Mouse (Mus musculus) cortical plate, adult 2 months (tissue): ENCODE measurements around the gene Ifna6. TPM values are rescaled to one million over a fixed set of nuclear protein-coding genes. Genes with fewer than 3 reads are reported as not detected.
A peak's percentile ranks its signal among the peaks of the same experiment; 100 is the strongest.

Source experiments
- H3K27ac ChIP-seq: fragments of 200-500 bp; 2 replicates; pipeline ENCODE4 v1.5.1; 2012; ENCODE audit warnings: low read length, control low read depth, inconsistent platforms; ENCODE audit not compliant: insufficient read depth
- H3K4me1 ChIP-seq: fragments of 200-500 bp; 2 replicates; pipeline ENCODE4 v1.6.1; 2011; ENCODE audit warnings: low read length; ENCODE audit not compliant: control insufficient read depth, insufficient read depth
- H3K4me3 ChIP-seq: fragments of 200-500 bp; 2 replicates; pipeline ENCODE4 v1.5.1; 2011; ENCODE audit warnings: mild to moderate bottlenecking, low read length, control low read depth; ENCODE audit not compliant: insufficient read depth
- CTCF ChIP-seq: fragments of 200-500 bp; IDR thresholded peaks from 2 replicates; pipeline ENCODE4 v1.5.1; 2011; ENCODE audit warnings: mild to moderate bottlenecking, control low read depth, low read length; ENCODE audit not compliant: insufficient read depth; ENCODE audit errors: extremely low read depth
- POLR2A ChIP-seq: fragments of 200-500 bp; IDR thresholded peaks from 2 replicates; pipeline ENCODE4 v1.6.1; 2011; ENCODE audit warnings: mild to moderate bottlenecking, low read length, control low read depth; ENCODE audit not compliant: insufficient read depth; ENCODE audit errors: extremely low read depth
- polyA plus RNA-seq: library from polyadenylated mRNA; depleted of rRNA; stranded (reverse); fragments of >200 nt; gene quantifications from 2 replicates; pipeline ENCODE4 v1.2.3, GENCODE M21; 2012

Ifna6 gene
- polyA plus RNA-seq, 1 experiment: not detected

DNA sequence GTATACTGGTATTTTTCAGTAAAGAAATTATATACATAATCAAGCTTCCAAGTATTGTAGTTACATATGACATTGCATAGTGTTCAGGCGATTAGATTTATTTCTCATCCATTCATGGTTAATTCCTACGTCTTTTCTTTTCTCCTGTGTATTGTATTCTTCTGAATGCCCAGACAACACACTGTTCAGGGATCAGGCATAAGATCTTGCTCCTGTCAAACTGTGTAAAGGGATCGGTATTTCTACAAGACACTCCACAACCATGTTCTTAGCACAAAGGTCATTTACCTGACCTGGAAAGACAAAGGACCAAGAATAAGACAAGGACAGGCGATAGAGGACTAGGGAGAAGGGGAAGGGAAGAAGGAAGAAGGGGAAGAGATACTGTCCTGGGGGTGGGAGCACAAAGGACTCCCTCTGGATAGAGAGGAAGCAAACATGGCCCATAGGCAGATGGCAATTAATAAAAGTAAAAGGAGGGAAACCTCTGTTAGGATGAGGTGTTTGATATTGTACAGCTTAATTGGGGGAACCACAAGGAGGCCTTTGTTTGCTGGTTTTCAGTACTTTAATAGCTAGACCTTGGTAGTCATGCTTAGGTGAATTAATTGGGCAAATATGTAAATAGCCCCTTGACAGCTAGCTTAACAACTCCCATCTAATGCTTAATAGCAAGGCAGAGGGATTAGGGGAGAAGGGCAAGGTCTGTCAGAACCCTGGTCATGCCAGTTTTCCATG, 24.0 kb downstream of the Ifna6 start:
- Histone ChIP-seq H3K4me3 (no peak overlapping the region), H3K4me1 (no peaks in the 10 kb centered on the region), H3K27ac (no peak overlapping the region)
- no peak for TF ChIP-seq CTCF
- no peak for TF ChIP-seq POLR2A

DNA sequence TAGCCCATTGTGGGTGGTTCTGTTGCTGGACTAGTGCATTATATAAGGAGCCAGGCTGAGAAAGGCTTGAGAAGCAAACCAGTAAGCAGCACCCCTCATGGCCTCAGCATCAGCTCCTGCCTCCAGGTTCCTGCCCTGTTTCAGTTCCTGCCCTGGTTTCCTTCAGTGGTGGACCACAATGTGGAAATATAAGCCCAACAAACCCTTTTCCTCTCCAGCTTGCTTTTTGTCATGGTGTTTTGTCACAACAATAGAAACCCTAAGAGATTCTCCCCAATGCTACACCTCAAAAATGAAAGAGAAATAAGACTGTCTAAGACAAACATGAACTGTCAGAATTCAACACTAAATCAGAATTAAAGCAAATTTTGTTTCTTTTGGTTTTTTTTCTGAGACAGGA, 32.0 kb downstream of the Ifna6 start:
- no peaks in the 10 kb centered on the region for H3K4me1 ChIP-seq
- TF ChIP-seq POLR2A (no peak), CTCF (no peak)

DNA sequence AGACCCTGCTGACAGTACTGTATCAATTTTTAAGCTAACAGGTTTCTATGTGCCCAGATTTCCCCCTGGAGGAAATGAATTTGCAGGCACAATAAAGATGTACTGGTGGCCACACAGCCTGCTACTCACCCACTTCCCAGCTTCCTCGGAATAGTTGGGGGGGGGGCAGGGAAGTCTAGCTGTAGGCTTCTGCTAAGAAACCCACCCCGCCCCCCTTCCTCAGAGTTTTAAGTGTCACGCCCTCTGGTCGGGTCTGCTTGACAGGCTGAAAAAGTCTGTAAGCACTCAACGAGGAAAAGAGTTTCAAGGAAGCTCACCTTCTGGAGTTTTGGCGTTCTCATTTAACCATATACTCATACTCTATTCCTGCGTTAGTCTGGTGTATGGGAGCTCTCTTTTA, 36.1 kb downstream of the Ifna6 start:
- TF ChIP-seq CTCF: no peak
- TF ChIP-seq POLR2A: no peak
- H3K4me3 ChIP-seq: no peak overlapping the region
- no peaks in the 10 kb centered on the region for H3K4me1 ChIP-seq
- no peak overlapping the region for H3K27ac ChIP-seq

More for the DNA sequence above, 32.0 kb downstream of the Ifna6 start:
- Histone ChIP-seq H3K27ac (no peak overlapping the region), H3K4me3 (no peak overlapping the region)

DNA sequence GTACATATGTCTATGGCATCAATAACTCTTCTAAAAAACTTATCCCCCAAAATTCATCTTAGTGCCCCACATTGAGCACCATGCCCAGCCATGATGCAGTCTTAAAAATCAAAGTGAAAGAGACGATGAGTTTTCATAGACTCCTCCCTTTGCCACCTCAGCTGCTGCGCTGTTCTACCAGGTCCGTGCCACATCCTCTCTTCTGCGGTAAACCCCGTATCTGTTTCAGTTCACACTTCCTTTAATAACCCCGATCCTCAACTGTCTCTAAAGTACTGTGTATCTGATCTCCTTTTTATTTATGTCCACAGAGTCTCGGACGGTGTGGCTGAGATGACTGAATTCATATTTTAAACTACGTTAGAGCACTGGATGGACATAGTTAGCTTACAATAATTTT, 37.4 kb downstream of the Ifna6 start:
- no peak for TF ChIP-seq POLR2A
- TF ChIP-seq CTCF: no peak

DNA sequence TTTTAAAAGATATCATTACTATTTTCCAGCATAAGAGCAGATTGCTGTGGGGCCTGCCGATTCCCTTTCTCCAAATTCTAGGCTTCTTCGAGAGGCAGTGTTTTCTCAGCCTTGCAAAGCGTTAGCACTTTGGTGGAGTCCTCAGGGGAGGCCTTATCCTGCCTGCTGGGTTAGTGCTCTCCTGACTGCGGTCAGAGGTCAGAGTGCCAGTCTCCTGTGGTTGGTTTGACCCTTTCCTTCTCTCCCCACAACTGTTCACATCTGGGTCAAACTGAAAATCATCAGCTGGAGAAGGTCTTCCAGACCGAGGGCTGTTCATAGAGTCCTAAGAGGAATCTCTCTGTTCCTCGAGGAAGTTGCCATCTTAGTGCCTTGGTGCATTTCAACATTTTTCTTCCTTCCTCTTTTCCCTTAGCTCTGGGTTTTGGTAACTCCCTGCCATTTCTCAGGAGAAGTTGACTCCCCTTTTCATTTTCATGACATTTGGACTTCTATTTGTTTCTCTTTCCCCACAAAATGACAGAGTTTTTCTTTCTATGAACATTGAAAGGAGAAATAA, 37.9 kb downstream of the Ifna6 start:
- H3K4me1 ChIP-seq: no peaks in the 10 kb centered on the region
- H3K4me3 ChIP-seq: no peak overlapping the region
- TF ChIP-seq POLR2A (no peak), CTCF (no peak)
- H3K27ac ChIP-seq: no peak overlapping the region

More for the DNA sequence above, 37.4 kb downstream of the Ifna6 start:
- Histone ChIP-seq H3K27ac (no peak overlapping the region), H3K4me3 (no peak overlapping the region), H3K4me1 (no peaks in the 10 kb centered on the region)

DNA sequence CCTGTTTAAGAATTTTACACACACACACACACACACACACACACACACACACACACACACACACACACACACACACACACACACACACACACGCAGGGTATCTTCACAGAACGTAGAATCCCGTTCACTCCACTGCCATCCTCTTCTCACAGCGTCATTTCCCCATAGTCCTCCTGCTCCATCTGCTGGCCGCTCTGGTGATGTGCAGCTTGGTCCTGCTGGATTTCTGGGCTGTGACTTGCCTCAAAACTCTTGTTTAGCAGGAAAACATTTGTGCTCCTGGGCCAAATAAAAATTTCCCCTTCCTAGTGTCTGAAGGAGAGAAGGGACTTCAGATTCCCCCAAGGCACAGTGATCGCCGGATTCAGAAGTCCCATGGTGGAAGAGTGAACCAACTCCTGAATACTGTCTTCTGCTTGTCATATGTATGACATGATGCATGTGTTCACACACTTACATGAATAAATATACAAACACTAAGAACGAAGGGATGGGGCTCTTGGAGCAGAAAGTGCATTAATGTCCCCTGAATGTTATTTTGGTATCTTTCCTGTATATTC, 40.2 kb downstream of the Ifna6 start:
- H3K4me1 ChIP-seq: no peaks in the 10 kb centered on the region
- no peak overlapping the region for H3K27ac ChIP-seq

DNA sequence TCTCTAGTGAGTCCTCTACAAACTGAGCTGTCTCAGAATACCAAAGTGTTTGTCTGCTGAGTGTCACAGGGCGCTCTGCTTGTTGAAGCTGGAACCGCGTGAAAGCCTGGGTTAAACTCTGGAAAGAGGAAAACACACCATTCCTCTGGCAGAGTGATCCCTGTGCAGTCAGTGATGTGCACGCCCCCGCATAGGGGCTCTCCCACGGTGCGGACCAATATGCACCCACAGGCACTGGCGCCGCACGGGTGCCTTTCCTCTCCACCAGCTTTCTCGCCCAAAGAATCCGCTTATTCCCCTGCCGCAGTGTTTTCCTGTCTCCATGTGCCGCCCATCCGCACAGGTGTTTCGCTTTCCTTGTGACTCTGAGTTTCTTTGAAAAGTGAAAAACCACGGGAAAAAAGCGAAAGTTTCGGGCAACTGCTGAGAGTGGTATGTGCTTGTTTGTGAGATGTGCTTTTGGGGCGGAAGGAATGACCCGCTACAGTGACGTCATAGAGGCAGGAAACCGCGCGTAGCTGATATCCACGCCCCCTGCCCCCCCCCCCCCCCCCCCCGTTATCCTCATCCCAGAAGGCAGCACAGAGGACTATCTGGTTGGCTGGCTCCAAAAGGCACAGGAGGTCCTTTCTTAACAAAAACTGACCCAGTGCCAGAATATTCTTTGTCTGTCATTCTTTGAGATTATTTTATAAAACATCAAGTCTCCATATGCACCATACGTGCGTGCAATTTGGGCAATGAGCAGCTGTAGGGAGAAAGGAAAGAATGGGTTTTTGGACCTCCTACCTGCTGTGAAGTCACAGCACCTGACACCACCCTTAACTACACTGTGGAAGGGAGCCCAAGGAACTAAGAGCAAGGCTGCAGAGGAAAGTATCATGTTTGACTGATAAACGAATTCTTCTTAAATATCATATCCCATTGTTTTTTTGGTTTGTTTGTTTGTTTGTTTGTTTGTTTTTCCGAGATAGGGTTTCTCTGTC, 41.0 kb downstream of the Ifna6 start:
- no peak overlapping the region for H3K27ac ChIP-seq
- TF ChIP-seq POLR2A: no peak
- no peak for TF ChIP-seq CTCF
- H3K4me1 ChIP-seq: no peaks in the 10 kb centered on the region
- H3K4me3 ChIP-seq: peak overlapping the region; percentile 28

More for the DNA sequence above, 40.2 kb downstream of the Ifna6 start:
- TF ChIP-seq CTCF (peak; percentile 93), POLR2A (no peak)
- H3K4me3 ChIP-seq: no peak overlapping the region; the same call in 1 of the 2 replicates

DNA sequence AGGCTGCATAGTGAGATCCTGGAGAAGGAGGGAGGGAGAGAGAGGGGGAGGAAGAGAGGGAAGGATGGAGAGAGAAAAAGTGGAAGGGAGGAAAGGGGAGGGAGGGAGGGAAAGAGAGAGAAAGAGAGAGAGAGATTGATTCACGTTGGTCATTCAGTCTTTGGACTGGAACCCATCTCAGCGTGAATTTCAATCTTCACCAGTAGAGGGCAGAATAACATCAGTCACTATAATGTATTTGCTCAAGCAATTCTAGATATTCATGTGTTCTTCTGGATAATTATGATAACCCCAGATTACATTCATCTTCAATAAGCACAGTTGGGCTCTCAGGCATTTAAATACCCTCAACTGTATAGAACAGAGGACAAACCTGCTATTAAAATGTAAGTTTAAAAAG, 45.5 kb downstream of the Ifna6 start:
- TF ChIP-seq CTCF: peak; percentile 16; the same call in 1 of the 2 replicates
- no peak for TF ChIP-seq POLR2A
- Histone ChIP-seq H3K4me1 (no peaks in the 10 kb centered on the region), H3K4me3 (no peak overlapping the region), H3K27ac (no peak overlapping the region)

DNA sequence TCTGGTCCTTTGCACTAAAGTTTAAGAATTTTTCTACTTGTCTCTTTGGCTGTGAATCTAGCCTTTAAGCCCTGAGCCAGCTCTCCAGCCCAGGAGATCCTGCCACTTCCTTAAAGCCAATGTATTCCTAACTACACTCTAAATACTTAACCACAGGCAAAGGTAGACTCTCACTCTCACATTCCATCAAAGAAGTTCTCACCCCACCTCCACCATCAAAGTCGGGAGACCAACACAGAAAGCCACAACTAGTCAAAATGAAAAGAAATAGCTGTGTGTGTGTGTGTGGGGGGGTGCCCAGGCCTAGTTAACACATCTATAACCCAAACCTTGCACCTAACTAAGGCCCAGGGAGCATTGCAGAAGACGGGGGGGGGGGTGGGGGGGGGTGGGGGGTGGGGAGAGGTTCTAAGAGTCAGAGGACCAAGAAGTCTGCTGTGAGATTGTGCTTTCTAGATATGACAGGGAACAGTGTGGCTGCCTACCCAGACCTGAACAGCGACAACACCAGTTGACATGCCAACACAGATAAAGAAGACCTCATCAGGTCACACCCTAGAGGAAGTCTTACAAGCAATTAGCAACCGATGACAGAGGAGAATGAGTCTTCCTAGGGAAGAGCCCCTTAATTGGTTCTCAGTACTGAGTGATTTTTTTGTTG, 48.3 kb downstream of the Ifna6 start:
- Histone ChIP-seq H3K4me1 (no peaks in the 10 kb centered on the region), H3K4me3 (no peak overlapping the region), H3K27ac (no peak overlapping the region)
- TF ChIP-seq CTCF: no peak
- TF ChIP-seq POLR2A: no peak
